Mouse (Mus musculus): Measurements from ENCODE around the gene Col25a1.

GRCm38 (mm10) chr3:130473970-130474369 lies 342.7 kb downstream of the Col25a1 start:
- TF ChIP-seq POLR2A (IDR thresholded peaks at IDR 0.05; ENCODE audit: insufficient read length, low read depth) (no peak), MYOG (IDR thresholded peaks at IDR 0.05; ENCODE audit: control insufficient read depth in 1 of 3, insufficient read depth in 1 of 3, insufficient read length in 2 of 3, low read depth in 2 of 3) (no peak), MAX (IDR thresholded peaks at IDR 0.05; ENCODE audit: low read depth) (no peak), USF1 (IDR thresholded peaks at IDR 0.05; ENCODE audit: low read depth) (no peak), REST (IDR thresholded peaks at IDR 0.05; ENCODE audit: insufficient read depth, insufficient read length) (no peak)
